Mouse (Mus musculus) splenic B cell, adult 2 months (primary cell): ENCODE measurements around the gene Grtp1.

Source experiments
- DNase-seq: peaks from one replicate; pipeline ENCODE4 v3.0.0-alpha.2; 2011; ENCODE audit warnings: low read depth, low spot score
- H3K27me3 ChIP-seq: 2 replicates; pipeline ENCODE4 v1.6.1; 2012; ENCODE audit warnings: mild to moderate bottlenecking, low read length, moderate library complexity, mixed read lengths; ENCODE audit not compliant: control insufficient read depth, poor library complexity, insufficient read depth, severe bottlenecking
- H3K36me3 ChIP-seq: 2 replicates; pipeline ENCODE4 v1.6.1; 2012; ENCODE audit warnings: mild to moderate bottlenecking, low read length, moderate library complexity, mixed read lengths; ENCODE audit not compliant: control insufficient read depth, poor library complexity, insufficient read depth, severe bottlenecking

Gene Grtp1

GRCm38 (mm10) chr8:13174305-13174704 is 26.1 kb downstream of the Grtp1 start:
- no peak for DNase-seq
- H3K27me3 ChIP-seq, result no peaks in the 10 kb centered on the region
- H3K36me3 ChIP-seq, result peaks cover 15% of the 10 kb centered on the region

GRCm38 (mm10) chr8:13170510-13170909 is 29.9 kb downstream of the Grtp1 start:
- H3K36me3 ChIP-seq, result peaks cover 26% of the 10 kb centered on the region
- DNase-seq, result no peak
- no peaks in the 10 kb centered on the region for H3K27me3 ChIP-seq

DNA sequence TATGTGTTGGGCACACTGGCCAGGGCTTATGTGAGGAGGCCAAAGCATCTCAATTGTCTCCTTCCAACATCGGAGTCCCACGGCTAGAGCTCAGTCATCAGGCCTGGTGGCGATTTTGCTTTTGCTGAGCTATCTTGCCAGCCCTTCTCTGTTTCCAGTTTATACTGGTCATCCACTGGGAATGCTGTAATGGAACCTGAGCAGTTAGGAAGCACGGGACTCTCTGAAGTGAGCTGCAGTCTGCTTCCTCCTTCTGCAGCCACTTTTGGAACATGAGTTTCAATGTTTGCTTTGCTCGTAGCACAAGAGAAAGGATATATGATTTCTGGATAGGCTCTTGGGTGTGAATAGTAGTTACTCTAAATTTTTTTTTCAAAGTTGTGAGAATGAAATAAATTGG is 36.1 kb downstream of the Grtp1 start:
- peaks cover 12% of the 10 kb centered on the region; the same call in 1 of the 2 replicates for H3K36me3 ChIP-seq
- DNase-seq, result no peak
- H3K27me3 ChIP-seq, result no peaks in the 10 kb centered on the region

DNA sequence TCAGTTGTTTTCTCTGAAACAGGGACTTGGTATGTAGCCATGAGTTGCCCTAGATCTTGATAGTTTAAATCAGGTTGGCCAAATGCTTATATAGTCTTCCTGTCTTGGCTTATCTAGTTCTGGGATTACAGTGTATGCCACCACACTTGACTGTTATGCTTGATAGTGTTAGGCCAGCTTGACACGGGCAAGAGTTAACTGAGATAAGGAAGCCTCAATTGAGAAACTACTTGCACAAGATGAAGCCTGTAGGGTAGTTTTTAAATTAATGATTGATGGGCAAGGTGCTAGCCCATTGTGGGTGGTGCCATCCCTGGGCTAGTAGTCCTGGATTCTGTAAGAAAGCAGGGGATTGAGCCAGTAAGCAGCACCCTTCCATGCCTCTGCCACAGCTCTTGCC is 36.9 kb downstream of the Grtp1 start:
- H3K36me3 ChIP-seq, result peaks cover 8% of the 10 kb centered on the region; the same call in 1 of the 2 replicates
- no peaks in the 10 kb centered on the region for H3K27me3 ChIP-seq
- DNase-seq, result no peak

- no peak for DNase-seq
- H3K27me3 ChIP-seq, result no peaks in the 10 kb centered on the region
- peaks cover 5% of the 10 kb centered on the region; the same call in 1 of the 2 replicates for H3K36me3 ChIP-seq
Measured at GRCm38 (mm10) chr8:13162098-13162497, 38.3 kb downstream of the Grtp1 start.

DNA sequence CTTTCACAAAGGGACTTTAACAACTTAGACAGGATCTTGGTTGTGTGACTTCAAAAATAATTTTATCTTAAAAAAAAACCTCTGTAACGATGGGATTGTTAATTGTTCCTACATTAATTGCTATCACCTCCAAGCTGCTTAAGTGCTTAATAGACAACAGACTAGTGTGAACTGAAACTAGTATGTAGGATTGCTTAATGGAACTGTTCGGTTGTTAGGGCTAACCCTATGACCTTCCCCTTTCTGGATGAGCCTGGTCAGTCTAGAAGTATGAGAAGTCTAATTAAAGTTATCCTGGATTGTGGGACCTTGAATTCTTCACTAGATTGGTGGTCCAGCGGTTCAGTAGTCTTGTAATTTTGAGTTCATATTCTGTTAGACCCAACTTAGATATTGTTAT is 39.7 kb downstream of the Grtp1 start:
- no peaks in the 10 kb centered on the region for H3K27me3 ChIP-seq
- no peak for DNase-seq
- H3K36me3 ChIP-seq, result no peaks in the 10 kb centered on the region

- DNase-seq, result no peak
- Histone ChIP-seq H3K27me3 (no peaks in the 10 kb centered on the region), H3K36me3 (no peaks in the 10 kb centered on the region)
Measured at GRCm38 (mm10) chr8:13159377-13159881, 41.0 kb downstream of the Grtp1 start.

DNA sequence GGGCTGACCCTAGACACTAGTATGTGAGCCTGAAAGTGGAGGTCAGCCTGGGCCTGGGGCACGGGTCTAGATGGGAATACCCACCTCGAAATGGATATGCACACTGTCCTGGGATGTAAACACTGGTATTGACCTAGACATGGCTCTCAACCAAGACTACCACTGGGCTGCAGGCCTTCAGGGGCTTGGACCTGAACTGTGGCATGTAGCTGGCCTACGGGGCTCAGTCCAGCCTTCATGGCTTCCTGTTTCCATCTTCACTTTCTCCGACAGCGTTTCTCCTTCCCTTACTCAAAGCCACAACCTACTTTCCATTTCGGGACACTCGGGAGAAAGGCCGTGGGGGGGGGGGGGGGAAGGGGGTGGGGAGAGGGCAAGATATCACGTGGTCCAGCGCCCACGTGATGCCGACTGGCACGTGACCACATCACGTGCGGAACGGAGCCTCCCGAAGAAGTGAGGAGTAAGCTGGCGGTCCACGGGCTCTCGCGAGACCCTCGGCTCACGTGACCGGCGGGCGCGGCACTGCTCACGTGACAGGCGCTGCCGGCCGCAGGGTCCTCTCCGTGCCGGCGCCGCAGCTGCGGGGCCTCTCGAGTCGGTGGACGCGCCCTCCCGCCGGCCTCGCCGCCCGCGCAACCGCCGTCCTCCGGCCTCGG is 41.6 kb downstream of the Grtp1 start, which contains the start of gene Lamp1:
Lamp1 (plus strand) TSS at position 444 of the 659 bp plus-strand sequence.
- Histone ChIP-seq H3K36me3 (no peaks in the 10 kb centered on the region), H3K27me3 (no peaks in the 10 kb centered on the region)
- peak; percentile 98 for DNase-seq

DNA sequence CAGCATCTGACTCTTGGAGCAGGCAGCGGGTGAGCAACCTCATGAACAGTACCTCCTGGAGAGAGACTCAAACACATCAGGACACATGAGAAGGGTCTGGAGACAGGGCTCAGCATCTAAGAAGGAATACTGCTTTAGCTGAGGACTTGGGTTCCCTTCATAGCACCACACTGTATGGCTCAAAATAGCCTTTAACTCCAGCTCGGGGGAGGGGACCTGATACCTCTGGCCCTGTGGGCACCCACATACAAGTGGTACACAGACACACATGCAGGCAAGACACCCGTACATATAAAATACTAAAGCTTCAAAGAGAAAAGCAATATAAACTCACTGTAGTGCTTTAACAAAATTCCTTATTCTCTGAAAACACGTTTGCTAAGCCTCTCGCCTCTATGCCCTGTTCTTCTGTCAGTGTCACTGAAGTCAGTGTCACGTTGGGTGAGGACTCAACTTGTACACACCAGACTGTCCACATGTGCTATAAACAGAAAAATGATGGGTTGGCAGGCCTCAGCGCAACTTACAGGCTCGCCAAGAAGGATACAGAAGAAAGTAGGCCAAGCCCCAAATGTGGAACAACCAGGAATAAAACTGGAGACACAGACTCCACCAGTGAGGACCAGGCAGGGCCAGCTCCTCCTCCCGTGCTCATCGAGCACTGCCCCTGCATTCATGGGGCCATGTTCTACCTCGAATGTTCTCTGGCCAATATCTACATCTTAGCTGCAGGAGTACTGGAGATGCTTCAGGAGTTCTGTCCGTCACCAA is 43.9 kb downstream of the Grtp1 start:
- Histone ChIP-seq H3K36me3 (no peaks in the 10 kb centered on the region), H3K27me3 (no peaks in the 10 kb centered on the region)
- DNase-seq, result no peak

- peak; percentile 25 for DNase-seq
- Histone ChIP-seq H3K36me3 (no peaks in the 10 kb centered on the region), H3K27me3 (no peaks in the 10 kb centered on the region)
Measured at GRCm38 (mm10) chr8:13155358-13155757, 45.1 kb downstream of the Grtp1 start.

GRCm38 (mm10) chr8:13154099-13154498 is 46.3 kb downstream of the Grtp1 start:
- Histone ChIP-seq H3K36me3 (no peaks in the 10 kb centered on the region), H3K27me3 (no peaks in the 10 kb centered on the region)
- no peak for DNase-seq

GRCm38 (mm10) chr8:13150929-13151328 is 49.5 kb downstream of the Grtp1 start:
- Histone ChIP-seq H3K36me3 (peaks cover 3% of the 10 kb centered on the region), H3K27me3 (no peaks in the 10 kb centered on the region)
- no peak for DNase-seq

DNA sequence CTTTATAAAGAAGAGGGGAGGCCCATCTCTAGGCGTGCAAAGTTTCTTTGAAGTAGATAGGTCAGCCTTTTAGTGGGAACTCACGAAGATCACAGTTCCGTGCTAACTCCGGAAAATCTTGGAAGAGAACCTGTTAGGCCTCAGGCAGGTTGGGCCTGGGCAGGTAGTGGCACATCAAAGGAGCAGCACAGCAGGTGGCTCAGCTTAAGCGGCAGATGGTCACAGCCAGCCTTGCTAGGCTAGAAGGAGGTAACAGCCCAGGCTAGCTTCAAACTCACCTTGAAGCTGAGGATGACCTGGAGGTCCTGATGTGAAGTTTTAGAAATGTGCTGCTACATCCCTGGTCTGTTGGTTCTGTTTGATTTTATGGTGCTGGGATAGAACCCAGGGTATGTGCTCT is 50.6 kb downstream of the Grtp1 start:
- no peak for DNase-seq
- H3K27me3 ChIP-seq, result no peaks in the 10 kb centered on the region
- peaks cover 3% of the 10 kb centered on the region for H3K36me3 ChIP-seq

DNA sequence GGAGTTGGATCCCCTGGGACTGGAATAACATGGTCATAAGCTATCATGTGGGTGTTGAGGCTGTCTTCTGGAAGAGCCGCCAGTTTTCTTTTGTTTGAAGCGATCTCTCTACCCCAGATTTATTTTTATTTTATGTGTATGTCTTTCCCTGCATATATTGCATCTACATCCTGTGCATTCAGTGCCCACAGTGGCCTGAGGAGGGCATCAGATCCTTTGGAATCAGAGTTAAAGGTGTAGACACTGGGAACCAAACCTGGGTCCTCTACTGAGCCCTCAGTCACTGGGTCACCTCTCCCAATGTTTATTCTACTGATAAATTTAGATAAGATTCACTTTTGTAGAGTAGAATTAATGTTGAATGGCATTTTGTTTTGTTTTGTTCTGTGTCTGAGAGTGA is 51.1 kb downstream of the Grtp1 start:
- no peak for DNase-seq
- H3K36me3 ChIP-seq, result peaks cover 3% of the 10 kb centered on the region
- H3K27me3 ChIP-seq, result no peaks in the 10 kb centered on the region

GRCm38 (mm10) chr8:13148476-13148875 is 51.9 kb downstream of the Grtp1 start:
- H3K36me3 ChIP-seq, result peaks cover 4% of the 10 kb centered on the region
- no peaks in the 10 kb centered on the region for H3K27me3 ChIP-seq
- no peak for DNase-seq
